In genomic region chr8:71286223-71286622, GRCm38 (mm10) we compare ENCODE assay signal across 7 mouse cellular contexts. TPM values are rescaled to one million over a fixed set of nuclear protein-coding genes. Genes with fewer than 3 reads are reported as not detected.
DNase-seq lines count a peak whose midpoint lies in the region; ATAC-seq lines count a peak whose summit lies in the region.
"Not testable (repeated sequence)": the region's sequence is repeated elsewhere in the genome, so short reads cannot be mapped to it uniquely, and the experiment has no call there.

No protein-coding gene starts in this region.

- H3K4me2 ChIP-seq in liver, embryonic 13.5 days: not testable (repeated sequence)

- H3K27ac ChIP-seq in liver, embryonic 13.5 days: 0 out of 2 replicates have a peak overlapping the region, but pooled peaks have one; percentile 34
- peak overlapping the region; percentile 89 for H3K27ac ChIP-seq in macrophage

- peak; percentile 24 for DNase-seq in NIH3T3 (ENCODE audit: low read depth)
- DNase-seq in liver, embryonic 13.5 days: not testable (repeated sequence)
- DNase-seq in naive thymus-derived CD4-positive, alpha-beta T cell, adult 2 months (ENCODE audit: low read depth): peak; percentile 39
- DNase-seq in splenic B cell, adult 2 months (ENCODE audit: low read depth, low spot score): peak; percentile 42

- 24% methylated on average over 2 of the region's 2 CpGs for WGBS in liver, embryonic 13.5 days (ENCODE audit: insufficient replicate concordance)
- WGBS in macrophage (ENCODE audit: missing documents): 0% methylated on average over 2 of the region's 2 CpGs

- H3K4me1 ChIP-seq in liver, embryonic 13.5 days (replicated peaks): peaks cover 16% of the 10 kb centered on the region

- H3K36me3 ChIP-seq in liver, embryonic 13.5 days: peaks cover 34% of the 10 kb centered on the region
- peaks cover 10% of the 10 kb centered on the region for H3K36me3 ChIP-seq in macrophage (ENCODE audit: inconsistent target)
- not testable (repeated sequence) for H3K36me3 ChIP-seq in splenic B cell, adult 2 months (ENCODE audit: control insufficient read depth, insufficient read depth, low read length, poor library complexity, severe bottlenecking)

- H3K4me3 ChIP-seq in liver, embryonic 13.5 days (replicated peaks); macrophage (ENCODE audit: inconsistent target): not testable (repeated sequence)

- H3K79me2 ChIP-seq in macrophage (ENCODE audit: inconsistent target): peaks cover 93% of the 10 kb centered on the region

- H3K27me3 ChIP-seq in liver, embryonic 13.5 days; splenic B cell, adult 2 months (ENCODE audit: control insufficient read depth, insufficient read depth, low read length, poor library complexity, severe bottlenecking): not testable (repeated sequence)

- ATAC-seq in common myeloid progenitor, adult 5-6 weeks (replicated peaks; ENCODE audit: low read depth, poor library complexity, severe bottlenecking): peak; percentile 86
- ATAC-seq in hematopoietic stem cell, adult 5-6 weeks (replicated peaks in 1 of 2; ENCODE audit: insufficient read depth in 1 of 2, low FRiP score in 2 of 2, low TSS enrichment in 1 of 2, low read depth in 1 of 2, poor library complexity in 2 of 2, severe bottlenecking in 2 of 2): peak; percentile 64 to 88
- ATAC-seq in liver, embryonic 13.5 days (ENCODE audit: low read depth): not testable (repeated sequence)

- H3K9me3 ChIP-seq in liver, embryonic 13.5 days (replicated peaks): not testable (repeated sequence)

- H3K9ac ChIP-seq in liver, embryonic 13.5 days: not testable (repeated sequence)

RNA-seq across cellular contexts. Expression of gene Haus8, which starts 13.5 kb away (rescaled TPM):
- total RNA-seq in common myeloid progenitor, adult 5-6 weeks (2017): 40.1 and 64.0 TPM in 2 replicates
- 45.8 and 54.6 TPM in 2 replicates for total RNA-seq in hematopoietic stem cell, adult 5-6 weeks (2017)
- 57.4 and 61.4 TPM in 2 replicates for polyA plus RNA-seq in liver, embryonic 13.5 days (2015; fragmentation: Nextera tagmentation; extraction: Ambion mirVana)
- total RNA-seq in macrophage (2018; cell fraction: chromatin; rRNA removed): 10 to 100 TPM in 25 of 26 experiments, 1 to 10 TPM in 1; 3.3 to 96.5 (median 47.3) TPM
- total RNA-seq in macrophage (2018; cell fraction: cytosol; rRNA removed): 10 to 100 TPM; 25.2 to 59.1 (median 38.7) TPM
- 10 to 100 TPM in 25 of 26 experiments, 1 to 10 TPM in 1; 8.6 to 61.0 (median 33.6) TPM for total RNA-seq in macrophage (2018; cell fraction: nucleus; rRNA removed)
- polyA plus RNA-seq in macrophage (2018): 38.3 to 72.4 TPM (median 41.3 TPM) in 3 replicates

RNA-seq across cellular contexts. Expression of gene Myo9b, which starts 13.7 kb away (rescaled TPM):
- total RNA-seq in common myeloid progenitor, adult 5-6 weeks (2017): 32.7 and 33.5 TPM in 2 replicates
- 43.6 and 45.6 TPM in 2 replicates for total RNA-seq in hematopoietic stem cell, adult 5-6 weeks (2017)
- 6.8 and 7.3 TPM in 2 replicates for polyA plus RNA-seq in liver, embryonic 13.5 days (2015; fragmentation: Nextera tagmentation; extraction: Ambion mirVana)
- 100 to 1,000 TPM; 236 to 753 (median 362) TPM for total RNA-seq in macrophage (2018; cell fraction: chromatin; rRNA removed)
- 100 to 1,000 TPM in 21 of 26 experiments, 10 to 100 TPM in 5; 78.0 to 159 (median 121) TPM for total RNA-seq in macrophage (2018; cell fraction: cytosol; rRNA removed)
- total RNA-seq in macrophage (2018; cell fraction: nucleus; rRNA removed): 100 to 1,000 TPM; 161 to 375 (median 242) TPM
- polyA plus RNA-seq in macrophage (2018): 89.8 to 105 TPM (median 97.3 TPM) in 3 replicates
